Mouse (Mus musculus) lung, postnatal 0 days (tissue): ENCODE measurements around the gene Serpinb9. TPM values are rescaled to one million over a fixed set of nuclear protein-coding genes. Genes with fewer than 3 reads are reported as not detected.

Source experiments
- ATAC-seq: fragments of 200-750 bp; cut with Nextera tagmentation; 2 replicates; pipeline ENCODE4 v1.8.0; 2017; ENCODE audit warnings: moderate library complexity
- DNase-seq: peaks from one replicate; pipeline ENCODE4 v3.0.0-alpha.2; 2016; ENCODE audit warnings: low spot score
- H3K27ac ChIP-seq: fragments of 300-500 bp; sonication (generic); 2 replicates; pipeline ENCODE4 v1.5.1; 2014; ENCODE audit warnings: antibody characterized with exemption, mild to moderate bottlenecking, low read length, mixed read lengths
- H3K27me3 ChIP-seq: fragments of 300-500 bp; sonication (generic); replicated peaks from 2 replicates; pipeline ENCODE4 v1.6.1; 2014; ENCODE audit warnings: low read length, mixed read lengths; ENCODE audit not compliant: insufficient read depth
- H3K36me3 ChIP-seq: fragments of 300-500 bp; sonication (generic); 2 replicates; pipeline ENCODE4 v1.6.1; 2014; ENCODE audit warnings: low read length, mixed read lengths; ENCODE audit not compliant: insufficient read depth
- H3K4me1 ChIP-seq: fragments of 300-500 bp; sonication (generic); 2 replicates; pipeline ENCODE4 v1.6.1; 2014; ENCODE audit warnings: antibody characterized with exemption, low read depth, low read length, mixed read lengths; ENCODE audit not compliant: insufficient read depth
- H3K4me2 ChIP-seq: fragments of 300-500 bp; sonication (generic); replicated peaks from 2 replicates; pipeline ENCODE4 v1.6.1; 2014; ENCODE audit warnings: low read depth, mild to moderate bottlenecking, low read length, moderate library complexity, mixed read lengths
- H3K4me3 ChIP-seq: fragments of 300-500 bp; sonication (generic); 2 replicates; pipeline ENCODE4 v1.5.1; 2014; ENCODE audit warnings: low read depth, low read length
- H3K9ac ChIP-seq: fragments of 300-500 bp; sonication (generic); replicated peaks from 2 replicates; pipeline ENCODE4 v1.6.1; 2014; ENCODE audit warnings: low read depth, mild to moderate bottlenecking
- H3K9me3 ChIP-seq: fragments of 300-500 bp; sonication (generic); 2 replicates; pipeline ENCODE4 v1.6.1; 2016; ENCODE audit warnings: low read length, mixed read lengths
- CTCF ChIP-seq: IDR thresholded peaks from 2 replicates; pipeline ENCODE4 v1.5.1; 2016; ENCODE audit warnings: antibody characterized with exemption, mild to moderate bottlenecking
- EP300 ChIP-seq: IDR thresholded peaks from 2 replicates; pipeline ENCODE4 v1.6.1; 2016; ENCODE audit warnings: antibody characterized with exemption, mild to moderate bottlenecking, control low read depth
- WGBS: fragments of 180-500 bp; shearing (Covaris S2); extraction: QIAGEN DNeasy Blood & Tissue Kit; methylation state at CpG from one replicate; pipeline ENCODE4 v1.1.7; 2014; 5-methylcytosine and 5-hydroxymethylcytosine counted together
- polyA plus RNA-seq: library from polyadenylated mRNA; unstranded; fragments of >200 nt; fragmentation: Nextera tagmentation; extraction: Ambion mirVana; gene quantifications from 2 replicates; pipeline ENCODE4 v1.2.1, GENCODE M21; 2015

Gene Serpinb9
- polyA plus RNA-seq, 1 experiment from 2014 or later = 83.1 TPM

DNA sequence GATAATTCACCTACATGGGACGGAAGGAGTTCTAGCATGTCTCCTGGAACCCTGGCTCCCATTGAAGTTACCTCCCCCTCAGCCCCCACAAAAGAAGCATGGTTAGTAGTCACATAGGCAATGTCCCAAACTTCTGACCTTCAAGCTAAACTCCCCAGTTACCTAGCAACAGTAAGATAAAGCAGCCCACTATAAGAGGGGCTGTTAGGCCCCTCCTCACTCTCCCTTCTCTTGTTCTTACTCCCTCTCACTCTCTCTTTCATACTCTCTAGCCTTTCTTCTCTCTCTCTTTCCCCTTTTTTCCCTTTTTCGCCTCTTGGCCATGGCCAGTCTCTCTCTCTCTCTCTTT, 9.2 kb upstream of the Serpinb9 start:
- no peaks in the 10 kb centered on the region; the same call in 1 of the 2 replicates for H3K4me1 ChIP-seq

DNA sequence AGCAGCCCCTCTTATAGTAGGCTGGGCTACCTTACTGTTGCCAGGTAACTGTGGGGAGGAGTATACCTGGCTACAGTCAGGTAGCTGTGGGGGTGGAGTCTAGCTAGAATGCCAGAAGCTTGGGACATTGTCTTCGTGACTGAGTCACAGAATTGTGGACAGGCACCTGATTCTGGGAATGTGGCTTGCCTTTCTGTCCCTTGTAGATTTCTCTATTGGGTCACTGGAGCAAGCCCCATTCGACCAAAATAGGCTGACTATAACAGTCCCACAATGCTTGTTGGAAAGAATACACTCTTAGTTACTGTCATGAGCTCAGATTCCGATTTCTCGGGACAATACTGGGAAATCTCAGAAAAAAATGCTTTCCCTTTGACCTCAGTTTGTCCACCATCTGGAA, 8.0 kb upstream of the Serpinb9 start:
- WGBS = 48% methylated on average over 4 of the region's 4 CpGs
- H3K4me2 ChIP-seq = no peak overlapping the region
- TF ChIP-seq CTCF (no peak), EP300 (no peak)

More for the DNA sequence above, 9.2 kb upstream of the Serpinb9 start:
- TF ChIP-seq CTCF (no peak), EP300 (no peak)
- DNase-seq = no peak
- no peak overlapping the region for H3K27ac ChIP-seq
- no peaks in the 10 kb centered on the region for H3K9me3 ChIP-seq
- H3K27me3 ChIP-seq = no peaks in the 10 kb centered on the region
- no peak overlapping the region for H3K4me3 ChIP-seq
- ATAC-seq = no peak
- H3K4me2 ChIP-seq = no peak overlapping the region
- WGBS = 74% methylated on average over 2 of the region's 2 CpGs
- H3K9ac ChIP-seq = no peak overlapping the region
- H3K36me3 ChIP-seq = no peaks in the 10 kb centered on the region

DNA sequence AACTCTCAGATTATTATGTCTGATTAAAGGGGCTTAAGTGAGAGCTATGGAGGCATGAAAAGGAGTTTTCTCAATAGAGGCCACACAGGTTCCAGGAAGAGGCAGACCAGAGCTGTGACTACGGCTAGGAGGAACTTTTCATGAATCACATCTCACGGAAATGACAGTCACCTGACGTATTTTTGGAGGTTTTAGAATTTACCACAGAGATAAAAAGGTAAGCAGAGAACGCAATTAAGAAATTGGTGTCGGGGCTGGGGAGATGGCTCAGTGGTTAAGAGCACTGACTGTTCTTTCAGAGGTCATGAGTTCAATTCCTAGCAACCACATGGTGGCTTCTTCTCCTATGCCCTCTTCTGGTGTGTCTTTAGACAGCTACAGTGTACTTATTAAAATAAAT, 1.7 kb upstream of the Serpinb9 start:
- ATAC-seq = no peak
- Histone ChIP-seq H3K4me1 (peaks cover 14% of the 10 kb centered on the region), H3K4me2 (no peak overlapping the region), H3K36me3 (no peaks in the 10 kb centered on the region), H3K9me3 (no peaks in the 10 kb centered on the region), H3K27me3 (no peaks in the 10 kb centered on the region), H3K4me3 (no peak overlapping the region), H3K9ac (no peak overlapping the region), H3K27ac (no peak overlapping the region)
- 93% methylated on average over 5 of the region's 5 CpGs for WGBS
- no peak for DNase-seq
- TF ChIP-seq CTCF (no peak), EP300 (no peak)

More for the DNA sequence above, 8.0 kb upstream of the Serpinb9 start:
- no peaks in the 10 kb centered on the region; the same call in 1 of the 2 replicates for H3K4me1 ChIP-seq
- H3K9ac ChIP-seq = no peak overlapping the region
- H3K4me3 ChIP-seq = no peak overlapping the region
- no peak overlapping the region for H3K27ac ChIP-seq
- H3K36me3 ChIP-seq = no peaks in the 10 kb centered on the region
- no peaks in the 10 kb centered on the region for H3K27me3 ChIP-seq
- DNase-seq (no peak), ATAC-seq (no peak; the same call in 1 of the 2 replicates)
- H3K9me3 ChIP-seq = no peaks in the 10 kb centered on the region

DNA sequence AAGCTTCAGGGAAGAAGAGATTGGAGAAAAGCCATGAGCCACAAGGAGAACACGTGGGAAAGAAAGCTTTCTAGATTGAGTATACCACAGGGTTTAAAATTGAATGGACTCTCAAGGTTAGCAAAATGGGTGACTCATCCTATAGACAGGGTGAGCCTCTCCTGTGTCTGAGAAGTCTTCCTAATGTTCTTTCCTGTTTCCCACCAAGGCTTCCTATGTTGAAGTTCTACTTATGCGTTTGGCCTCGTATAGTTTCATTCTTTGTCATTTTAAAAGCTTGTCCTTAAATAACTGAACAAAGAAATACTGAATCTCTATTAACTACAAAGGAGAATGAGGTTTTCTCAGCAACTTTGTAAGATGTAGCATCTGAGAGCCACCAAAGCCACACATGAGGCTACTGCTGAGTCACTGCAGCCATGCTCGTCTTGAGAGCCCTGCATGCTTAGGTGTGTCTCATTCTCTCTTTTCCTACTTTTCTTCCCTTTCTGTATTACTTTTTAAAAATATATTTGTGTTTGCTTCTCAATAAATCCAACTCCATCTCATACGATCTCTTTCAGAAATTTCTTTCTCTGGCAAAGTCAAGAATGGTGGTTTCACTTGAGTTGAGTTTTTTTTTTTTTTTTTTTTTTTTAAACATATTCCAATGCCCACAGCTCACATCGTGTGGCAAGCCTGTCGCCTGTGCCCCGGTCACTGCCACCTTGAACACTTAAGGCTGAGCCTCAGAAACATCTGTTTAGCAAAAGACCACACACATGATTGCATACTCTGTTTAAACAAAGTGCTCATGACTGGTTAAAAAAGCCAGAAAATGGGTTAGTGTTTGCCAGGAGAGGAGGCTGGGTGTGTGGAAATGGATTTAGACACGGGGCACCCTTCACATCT, 718 bp downstream of the Serpinb9 start:
- 33% methylated on average over 9 of the region's 9 CpGs for WGBS
- TF ChIP-seq EP300 (no peak), CTCF (no peak)
- H3K4me3 ChIP-seq = peak overlapping the region; percentile 44
- peak overlapping the region; percentile 46; the same call in 1 of the 2 replicates for H3K9ac ChIP-seq
- peak overlapping the region; percentile 67 for H3K4me2 ChIP-seq
- no peaks in the 10 kb centered on the region for H3K27me3 ChIP-seq
- DNase-seq = peak; percentile 22
- peak overlapping the region; percentile 93 for H3K27ac ChIP-seq
- H3K4me1 ChIP-seq = peaks cover 17% of the 10 kb centered on the region
- ATAC-seq = peak; percentile 44
- H3K36me3 ChIP-seq = peaks cover 5% of the 10 kb centered on the region; the same call in 1 of the 2 replicates
- H3K9me3 ChIP-seq = no peaks in the 10 kb centered on the region

DNA sequence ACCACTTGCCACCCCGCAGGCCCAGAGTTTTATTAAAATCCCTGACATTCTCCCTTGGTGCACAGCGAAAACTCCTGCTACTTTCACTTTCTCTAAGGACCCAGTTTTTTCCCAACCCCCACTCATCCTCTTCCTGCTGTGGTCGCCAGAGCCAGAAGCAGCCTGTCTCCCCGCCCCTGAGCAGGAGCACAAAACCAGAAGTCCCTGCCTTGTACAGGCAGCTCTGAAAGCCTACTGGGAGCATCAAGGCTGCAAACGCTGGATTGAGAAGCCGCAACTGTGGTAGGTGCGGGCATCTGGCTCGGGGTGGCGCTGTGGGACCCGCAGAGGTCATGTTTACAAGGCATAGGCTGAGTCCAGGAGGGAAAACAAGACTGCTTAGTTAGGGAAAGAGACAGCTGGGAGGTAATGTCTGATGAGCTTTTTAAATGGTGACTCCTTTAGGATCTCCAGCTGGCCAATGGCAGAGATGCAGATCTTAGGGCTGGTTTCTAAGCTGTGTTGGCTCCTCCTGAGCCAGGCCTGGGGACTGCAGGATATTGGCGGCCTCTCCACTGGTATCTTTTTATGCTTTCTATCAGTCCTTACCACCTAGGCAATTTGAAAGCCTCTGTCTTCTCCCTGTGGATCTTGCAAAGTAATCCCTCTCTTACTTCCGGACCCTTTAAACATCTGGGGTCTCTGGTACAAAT, 1.5 kb downstream of the Serpinb9 start:
- peak overlapping the region; percentile 67 for H3K4me2 ChIP-seq
- peaks cover 5% of the 10 kb centered on the region; the same call in 1 of the 2 replicates for H3K36me3 ChIP-seq
- peak overlapping the region; percentile 93 for H3K27ac ChIP-seq
- no peaks in the 10 kb centered on the region for H3K9me3 ChIP-seq
- no peaks in the 10 kb centered on the region for H3K27me3 ChIP-seq
- ATAC-seq (peak; percentile 92), DNase-seq (peak; percentile 96)
- TF ChIP-seq EP300 = peak; percentile 26; the same call in 1 of the 2 replicates
- peak; percentile 91 for TF ChIP-seq CTCF
- 7% methylated on average over 12 of the region's 12 CpGs for WGBS
- peak overlapping the region; percentile 46 for H3K9ac ChIP-seq
- H3K4me1 ChIP-seq = peaks cover 17% of the 10 kb centered on the region
- peak overlapping the region; percentile 44 for H3K4me3 ChIP-seq

DNA sequence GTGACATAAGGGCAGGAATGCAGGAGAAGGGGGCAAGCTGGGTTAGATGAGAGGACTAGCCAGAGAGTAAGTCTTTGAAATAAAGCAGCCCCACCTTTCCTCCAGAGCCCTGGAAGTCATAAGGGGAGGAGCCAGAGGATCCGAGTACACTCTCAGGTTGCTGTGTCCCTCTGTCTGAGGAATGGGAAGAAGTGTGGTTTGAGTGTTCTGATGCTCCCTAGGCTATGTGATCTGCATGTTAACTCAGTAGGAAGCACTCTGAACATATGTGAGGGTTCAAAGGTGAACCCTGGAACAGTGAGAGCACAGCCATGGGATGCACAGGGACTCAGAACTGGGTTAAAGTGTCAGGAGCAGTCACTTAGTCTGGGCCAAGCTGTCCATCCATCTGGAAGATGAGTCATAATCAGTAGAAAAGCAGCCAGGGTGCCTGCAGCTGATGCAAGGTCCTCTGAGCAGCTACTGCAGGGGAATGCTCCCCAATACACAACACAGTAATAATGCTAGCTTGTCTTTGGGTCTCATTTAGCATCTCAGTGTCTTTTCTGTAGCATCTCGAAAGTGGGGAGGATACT, 2.5 kb downstream of the Serpinb9 start:
- DNase-seq (peak; percentile 45), ATAC-seq (peak; percentile 27)
- H3K9ac ChIP-seq = 0 out of 2 replicates have a peak overlapping the region, but pooled peaks have one; percentile 16
- TF ChIP-seq CTCF (no peak), EP300 (peak; percentile 45)
- no peaks in the 10 kb centered on the region for H3K27me3 ChIP-seq
- H3K4me1 ChIP-seq = peaks cover 17% of the 10 kb centered on the region
- peak overlapping the region; percentile 93 for H3K27ac ChIP-seq
- no peaks in the 10 kb centered on the region for H3K9me3 ChIP-seq
- H3K36me3 ChIP-seq = peaks cover 10% of the 10 kb centered on the region
- WGBS = 49% methylated on average over 2 of the region's 2 CpGs
- no peak overlapping the region for H3K4me3 ChIP-seq
- peak overlapping the region; percentile 67 for H3K4me2 ChIP-seq
